Mouse (Mus musculus): ENCODE data around the gene Nr3c2. TPM values are rescaled to one million over a fixed set of nuclear protein-coding genes. Genes with fewer than 3 reads are reported as not detected.

Nr3c2 gene
- polyA plus RNA-seq, 1 experiment from 2014 or later: 5.0 TPM

GRCm38 (mm10) chr8:76977907-76978306 lies 78.7 kb downstream of the Nr3c2 start:
- no peaks in the 10 kb centered on the region for H3K27me3 ChIP-seq
- ATAC-seq (ENCODE audit: insufficient number of reproducible peaks, low FRiP score, low TSS enrichment, low read depth): no peak
- no peaks in the 10 kb centered on the region for H3K36me3 ChIP-seq
- H3K27ac ChIP-seq: no peak overlapping the region
- no peak overlapping the region for H3K4me3 ChIP-seq
- no peak overlapping the region for H3K9ac ChIP-seq
- 88% methylated on average over 4 of the region's 4 CpGs for WGBS
- no peaks in the 10 kb centered on the region for H3K4me1 ChIP-seq
- H3K4me2 ChIP-seq: no peak overlapping the region
- H3K9me3 ChIP-seq: no peaks in the 10 kb centered on the region

GRCm38 (mm10) chr8:76984082-76984481 lies 84.8 kb downstream of the Nr3c2 start:
- no peaks in the 10 kb centered on the region for H3K36me3 ChIP-seq
- H3K4me3 ChIP-seq: no peak overlapping the region
- no peak overlapping the region for H3K9ac ChIP-seq
- ATAC-seq (ENCODE audit: insufficient number of reproducible peaks, low FRiP score, low TSS enrichment, low read depth): no peak
- H3K4me1 ChIP-seq: no peaks in the 10 kb centered on the region
- no peaks in the 10 kb centered on the region for H3K9me3 ChIP-seq
- no peak overlapping the region for H3K27ac ChIP-seq
- H3K4me2 ChIP-seq: no peak overlapping the region
- no peaks in the 10 kb centered on the region for H3K27me3 ChIP-seq

GRCm38 (mm10) chr8:76984851-76985250 lies 85.6 kb downstream of the Nr3c2 start:
- Histone ChIP-seq H3K4me3 (no peak overlapping the region), H3K4me2 (no peak overlapping the region), H3K4me1 (no peaks in the 10 kb centered on the region), H3K27ac (no peak overlapping the region), H3K9ac (no peak overlapping the region), H3K36me3 (no peaks in the 10 kb centered on the region), H3K27me3 (no peaks in the 10 kb centered on the region), H3K9me3 (no peaks in the 10 kb centered on the region)
- ATAC-seq (ENCODE audit: insufficient number of reproducible peaks, low FRiP score, low TSS enrichment, low read depth): no peak
- 72% methylated on average over 5 of the region's 5 CpGs for WGBS

GRCm38 (mm10) chr8:76987876-76988275 lies 88.6 kb downstream of the Nr3c2 start:
- no peak overlapping the region for H3K4me2 ChIP-seq
- H3K27ac ChIP-seq: no peak overlapping the region
- 61% methylated on average over 3 of the region's 3 CpGs for WGBS
- no peak for ATAC-seq (ENCODE audit: insufficient number of reproducible peaks, low FRiP score, low TSS enrichment, low read depth)
- no peak overlapping the region for H3K9ac ChIP-seq
- H3K27me3 ChIP-seq: no peaks in the 10 kb centered on the region
- H3K4me3 ChIP-seq: no peak overlapping the region
- H3K9me3 ChIP-seq: no peaks in the 10 kb centered on the region
- no peaks in the 10 kb centered on the region for H3K36me3 ChIP-seq
- no peaks in the 10 kb centered on the region for H3K4me1 ChIP-seq

GRCm38 (mm10) chr8:76998276-76998675 lies 99.0 kb downstream of the Nr3c2 start:
- H3K9ac ChIP-seq: no peak overlapping the region
- no peaks in the 10 kb centered on the region for H3K27me3 ChIP-seq
- WGBS: 79% methylated on average over 4 of the region's 4 CpGs
- no peak for ATAC-seq (ENCODE audit: insufficient number of reproducible peaks, low FRiP score, low TSS enrichment, low read depth)
- H3K4me3 ChIP-seq: no peak overlapping the region
- no peaks in the 10 kb centered on the region for H3K4me1 ChIP-seq
- H3K27ac ChIP-seq: no peak overlapping the region
- H3K4me2 ChIP-seq: no peak overlapping the region
- H3K9me3 ChIP-seq: no peaks in the 10 kb centered on the region
- H3K36me3 ChIP-seq: no peaks in the 10 kb centered on the region

- ATAC-seq (ENCODE audit: insufficient number of reproducible peaks, low FRiP score, low TSS enrichment, low read depth): no peak; the same call in 1 of the 2 replicates
- Histone ChIP-seq H3K9ac (no peak overlapping the region), H3K4me2 (no peak overlapping the region), H3K4me3 (no peak overlapping the region), H3K36me3 (no peaks in the 10 kb centered on the region), H3K4me1 (peaks cover 4% of the 10 kb centered on the region; the same call in 1 of the 2 replicates), H3K27ac (no peak overlapping the region), H3K27me3 (no peaks in the 10 kb centered on the region), H3K9me3 (no peaks in the 10 kb centered on the region)
- 41% methylated on average over 10 of the region's 10 CpGs for WGBS
Measured at GRCm38 (mm10) chr8:77009425-77009824, 110.2 kb downstream of the Nr3c2 start.

- H3K27ac ChIP-seq: no peak overlapping the region
- H3K9ac ChIP-seq: no peak overlapping the region
- H3K36me3 ChIP-seq: no peaks in the 10 kb centered on the region
- no peaks in the 10 kb centered on the region for H3K27me3 ChIP-seq
- H3K9me3 ChIP-seq: no peaks in the 10 kb centered on the region
- peaks cover 4% of the 10 kb centered on the region; the same call in 1 of the 2 replicates for H3K4me1 ChIP-seq
- no peak overlapping the region for H3K4me2 ChIP-seq
- ATAC-seq (ENCODE audit: insufficient number of reproducible peaks, low FRiP score, low TSS enrichment, low read depth): no peak
- no peak overlapping the region for H3K4me3 ChIP-seq
- WGBS: 71% methylated on average over 3 of the region's 3 CpGs
Measured at GRCm38 (mm10) chr8:77011985-77012384, 112.7 kb downstream of the Nr3c2 start.

GRCm38 (mm10) chr8:77012641-77013040 lies 113.4 kb downstream of the Nr3c2 start:
- Histone ChIP-seq H3K4me3 (no peak overlapping the region), H3K36me3 (no peaks in the 10 kb centered on the region), H3K9ac (no peak overlapping the region), H3K27me3 (no peaks in the 10 kb centered on the region), H3K4me2 (no peak overlapping the region), H3K27ac (no peak overlapping the region), H3K9me3 (no peaks in the 10 kb centered on the region), H3K4me1 (peaks cover 4% of the 10 kb centered on the region; the same call in 1 of the 2 replicates)
- 71% methylated on average over 6 of the region's 6 CpGs for WGBS
- ATAC-seq (ENCODE audit: insufficient number of reproducible peaks, low FRiP score, low TSS enrichment, low read depth): no peak

GRCm38 (mm10) chr8:77016713-77017112 lies 117.5 kb downstream of the Nr3c2 start:
- no peaks in the 10 kb centered on the region for H3K36me3 ChIP-seq
- no peaks in the 10 kb centered on the region for H3K4me1 ChIP-seq
- no peak overlapping the region for H3K9ac ChIP-seq
- no peaks in the 10 kb centered on the region for H3K27me3 ChIP-seq
- 94% methylated on average over 3 of the region's 3 CpGs for WGBS
- H3K27ac ChIP-seq: no peak overlapping the region
- no peak overlapping the region for H3K4me3 ChIP-seq
- H3K9me3 ChIP-seq: no peaks in the 10 kb centered on the region
- H3K4me2 ChIP-seq: no peak overlapping the region
- no peak for ATAC-seq (ENCODE audit: insufficient number of reproducible peaks, low FRiP score, low TSS enrichment, low read depth)

- Histone ChIP-seq H3K9ac (no peak overlapping the region), H3K4me3 (no peak overlapping the region), H3K4me1 (no peaks in the 10 kb centered on the region), H3K27me3 (no peaks in the 10 kb centered on the region), H3K27ac (0 out of 2 replicates have a peak overlapping the region, but pooled peaks have one; percentile 24), H3K36me3 (no peaks in the 10 kb centered on the region), H3K4me2 (no peak overlapping the region), H3K9me3 (no peaks in the 10 kb centered on the region)
- ATAC-seq (ENCODE audit: insufficient number of reproducible peaks, low FRiP score, low TSS enrichment, low read depth): 0 out of 2 replicates have a peak, but pooled peaks have one; percentile 24
- 60% methylated on average over 13 of the region's 13 CpGs for WGBS
Measured at GRCm38 (mm10) chr8:77023837-77024710, 124.8 kb downstream of the Nr3c2 start.

GRCm38 (mm10) chr8:77031213-77031612 lies 132.0 kb downstream of the Nr3c2 start:
- H3K27me3 ChIP-seq: no peaks in the 10 kb centered on the region
- H3K9ac ChIP-seq: no peak overlapping the region
- H3K4me1 ChIP-seq: no peaks in the 10 kb centered on the region
- no peak overlapping the region for H3K27ac ChIP-seq
- H3K4me2 ChIP-seq: no peak overlapping the region
- peak; percentile 24; the same call in 1 of the 2 replicates for ATAC-seq (ENCODE audit: insufficient number of reproducible peaks, low FRiP score, low TSS enrichment, low read depth)
- H3K36me3 ChIP-seq: no peaks in the 10 kb centered on the region
- 85% methylated on average over 3 of the region's 3 CpGs for WGBS
- no peak overlapping the region for H3K4me3 ChIP-seq
- no peaks in the 10 kb centered on the region for H3K9me3 ChIP-seq

GRCm38 (mm10) chr8:77033706-77034464 lies 134.6 kb downstream of the Nr3c2 start:
- Histone ChIP-seq H3K4me2 (no peak overlapping the region), H3K9ac (no peak overlapping the region), H3K27me3 (no peaks in the 10 kb centered on the region), H3K4me3 (no peak overlapping the region), H3K4me1 (no peaks in the 10 kb centered on the region), H3K36me3 (no peaks in the 10 kb centered on the region), H3K27ac (no peak overlapping the region), H3K9me3 (no peaks in the 10 kb centered on the region)
- WGBS: 54% methylated on average over 3 of the region's 3 CpGs
- no peak for ATAC-seq (ENCODE audit: insufficient number of reproducible peaks, low FRiP score, low TSS enrichment, low read depth)
